Mouse (Mus musculus) embryonic facial prominence, embryonic 12.5 days (tissue): ENCODE measurements at regions not wholly inside any gene's neighbourhood (a gene's known extent, or its start where the extent isn't known, plus 50 kb on each side); places are given as distances from the start of the nearest gene placed in this dataset.
"Not testable (repeated sequence)": the region's sequence is repeated elsewhere in the genome, so short reads cannot be mapped to it uniquely, and the experiment has no call there.

Experiments
- ATAC-seq: fragments of 200-750 bp; cut with Nextera tagmentation; 2 replicates; pipeline ENCODE4 v1.8.0; 2017; ENCODE audit not compliant: insufficient number of reproducible peaks, insufficient read depth, low FRiP score, low TSS enrichment
- H3K27ac ChIP-seq: fragments of 300-500 bp; sonication (generic); 2 replicates; pipeline ENCODE4 v1.5.1; 2016; ENCODE audit warnings: mild to moderate bottlenecking
- H3K27me3 ChIP-seq: fragments of 300-500 bp; sonication (generic); 2 replicates; pipeline ENCODE4 v1.6.1; 2016; ENCODE audit warnings: mild to moderate bottlenecking, moderate library complexity
- H3K36me3 ChIP-seq: fragments of 300-500 bp; sonication (generic); 2 replicates; pipeline ENCODE4 v1.6.1; 2016; ENCODE audit warnings: mild to moderate bottlenecking
- H3K4me1 ChIP-seq: fragments of 300-500 bp; sonication (generic); 2 replicates; pipeline ENCODE4 v1.6.1; 2016
- H3K4me2 ChIP-seq: fragments of 300-500 bp; sonication (generic); replicated peaks from 2 replicates; pipeline ENCODE4 v1.6.1; 2016; ENCODE audit warnings: mild to moderate bottlenecking, moderate library complexity
- H3K4me3 ChIP-seq: fragments of 300-500 bp; sonication (generic); 2 replicates; pipeline ENCODE4 v1.5.1; 2016; ENCODE audit warnings: mild to moderate bottlenecking
- H3K9ac ChIP-seq: fragments of 300-500 bp; sonication (generic); 2 replicates; pipeline ENCODE4 v1.6.1; 2016; ENCODE audit warnings: mild to moderate bottlenecking, moderate library complexity
- H3K9me3 ChIP-seq: fragments of 300-500 bp; sonication (generic); 2 replicates; pipeline ENCODE4 v1.6.1; 2016; ENCODE audit warnings: mild to moderate bottlenecking, moderate library complexity
- WGBS: fragments of 180-500 bp; shearing (Covaris S2); methylation state at CpG from one replicate; pipeline ENCODE4 v1.1.7; 2016; 5-methylcytosine and 5-hydroxymethylcytosine counted together

DNA sequence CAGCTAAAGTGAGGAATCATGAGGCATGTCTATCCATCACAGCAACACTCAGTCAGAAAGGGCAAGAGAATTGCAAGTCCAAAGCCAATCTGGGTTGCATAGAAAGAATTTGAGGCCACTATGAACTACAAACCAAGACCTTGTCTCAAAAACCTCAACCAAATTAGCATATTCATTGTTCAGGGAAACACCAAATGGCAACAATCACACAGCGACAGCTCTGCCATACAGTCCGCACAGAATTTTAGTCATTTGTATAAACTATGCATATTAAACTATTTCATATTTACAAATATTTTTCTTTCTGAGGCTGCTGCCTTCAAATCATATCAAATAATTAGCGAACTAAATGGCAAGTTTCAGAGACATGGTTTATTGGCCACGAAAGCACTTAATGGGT, 709.6 kb downstream of the Efna5 start:
- H3K36me3 ChIP-seq = no peaks in the 10 kb centered on the region
- H3K4me3 ChIP-seq = no peak overlapping the region
- no peak for ATAC-seq
- 86% methylated on average over 4 of the region's 4 CpGs for WGBS
- H3K4me1 ChIP-seq = no peaks in the 10 kb centered on the region
- no peaks in the 10 kb centered on the region for H3K27me3 ChIP-seq
- H3K9me3 ChIP-seq = no peaks in the 10 kb centered on the region
- H3K4me2 ChIP-seq = no peak overlapping the region
- H3K9ac ChIP-seq = no peak overlapping the region
- H3K27ac ChIP-seq = no peak overlapping the region

GRCm38 (mm10) chr17:62161457-62161856, 719.7 kb downstream of the Efna5 start:
- Histone ChIP-seq H3K4me3 (no peak overlapping the region), H3K4me1 (no peaks in the 10 kb centered on the region), H3K36me3 (no peaks in the 10 kb centered on the region), H3K27ac (no peak overlapping the region), H3K9ac (no peak overlapping the region), H3K27me3 (no peaks in the 10 kb centered on the region), H3K4me2 (no peak overlapping the region), H3K9me3 (no peaks in the 10 kb centered on the region)
- 89% methylated on average over 1 of the region's 1 CpGs for WGBS
- ATAC-seq = no peak

DNA sequence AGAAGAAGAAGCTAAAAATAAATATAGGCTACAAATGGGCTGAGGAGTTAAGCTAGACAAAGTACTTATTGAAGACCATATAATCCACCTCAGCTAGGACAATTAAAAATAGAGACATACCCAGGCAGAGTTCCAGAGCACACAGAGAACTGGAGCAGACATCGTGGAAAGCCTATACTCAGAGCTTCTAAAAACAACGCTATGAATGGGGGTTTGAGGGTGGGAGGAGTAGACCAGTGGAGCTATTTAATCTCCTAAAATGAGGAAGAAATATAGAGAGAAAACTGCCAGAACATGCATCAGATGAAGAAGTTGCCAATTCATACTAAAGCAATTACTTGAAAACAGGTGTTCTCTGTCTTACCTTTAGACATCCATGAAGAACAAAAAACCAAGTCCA, 720.8 kb downstream of the Efna5 start:
- Histone ChIP-seq H3K4me3 (no peak overlapping the region), H3K4me1 (no peaks in the 10 kb centered on the region), H3K9me3 (no peaks in the 10 kb centered on the region), H3K27me3 (no peaks in the 10 kb centered on the region), H3K9ac (no peak overlapping the region), H3K4me2 (no peak overlapping the region), H3K36me3 (no peaks in the 10 kb centered on the region), H3K27ac (no peak overlapping the region)
- WGBS = 74% methylated on average over 2 of the region's 2 CpGs
- ATAC-seq = no peak

GRCm38 (mm10) chr17:62135050-62135449, 746.1 kb downstream of the Efna5 start:
- H3K4me3 ChIP-seq = no peak overlapping the region
- WGBS = 84% methylated on average over 3 of the region's 3 CpGs
- no peaks in the 10 kb centered on the region for H3K27me3 ChIP-seq
- no peak overlapping the region for H3K27ac ChIP-seq
- no peak for ATAC-seq
- H3K4me1 ChIP-seq = no peaks in the 10 kb centered on the region
- no peak overlapping the region for H3K9ac ChIP-seq
- no peaks in the 10 kb centered on the region for H3K36me3 ChIP-seq
- no peak overlapping the region for H3K4me2 ChIP-seq
- H3K9me3 ChIP-seq = no peaks in the 10 kb centered on the region

- not testable (repeated sequence) for H3K36me3 ChIP-seq, H3K4me2 ChIP-seq, H3K27me3 ChIP-seq, H3K4me1 ChIP-seq, H3K4me3 ChIP-seq, ATAC-seq, H3K9ac ChIP-seq, H3K27ac ChIP-seq, H3K9me3 ChIP-seq
- WGBS = 95% methylated on average over 3 of the region's 3 CpGs
These were observed 769.4 kb downstream of the Efna5 start for GRCm38 (mm10) chr17:62111703-62112102.

- Histone ChIP-seq H3K36me3 (no peaks in the 10 kb centered on the region), H3K27me3 (no peaks in the 10 kb centered on the region), H3K9me3 (no peaks in the 10 kb centered on the region), H3K9ac (no peak overlapping the region), H3K27ac (no peak overlapping the region), H3K4me2 (no peak overlapping the region), H3K4me1 (no peaks in the 10 kb centered on the region), H3K4me3 (no peak overlapping the region)
- no peak for ATAC-seq
These were observed 772.1 kb downstream of the Efna5 start for GRCm38 (mm10) chr17:62109052-62109451.

DNA sequence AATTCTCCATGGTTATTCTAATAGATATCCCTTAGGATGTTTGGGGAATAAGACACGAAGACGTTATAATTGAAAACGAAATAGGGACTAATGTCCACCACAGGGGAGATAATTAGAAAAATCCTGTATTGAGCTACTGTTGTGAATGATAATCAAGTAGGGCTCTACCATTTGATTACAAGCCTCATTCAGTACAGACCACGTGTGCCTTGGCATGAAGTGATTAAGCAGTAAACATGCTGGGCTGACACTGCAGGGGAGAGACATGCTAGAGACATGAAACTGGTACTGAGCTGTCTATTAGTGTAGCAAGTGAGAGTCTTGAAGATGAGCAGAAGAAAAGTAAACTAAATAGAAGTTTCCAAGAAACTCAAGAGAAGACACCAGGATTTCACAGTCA, 797.8 kb downstream of the Efna5 start:
- no peak for ATAC-seq
- H3K4me1 ChIP-seq = no peaks in the 10 kb centered on the region
- H3K27me3 ChIP-seq = no peaks in the 10 kb centered on the region
- 78% methylated on average over 4 of the region's 4 CpGs for WGBS
- H3K4me3 ChIP-seq = no peak overlapping the region
- no peak overlapping the region for H3K4me2 ChIP-seq
- H3K27ac ChIP-seq = no peak overlapping the region
- H3K9ac ChIP-seq = no peak overlapping the region
- no peaks in the 10 kb centered on the region for H3K36me3 ChIP-seq
- H3K9me3 ChIP-seq = no peaks in the 10 kb centered on the region

DNA sequence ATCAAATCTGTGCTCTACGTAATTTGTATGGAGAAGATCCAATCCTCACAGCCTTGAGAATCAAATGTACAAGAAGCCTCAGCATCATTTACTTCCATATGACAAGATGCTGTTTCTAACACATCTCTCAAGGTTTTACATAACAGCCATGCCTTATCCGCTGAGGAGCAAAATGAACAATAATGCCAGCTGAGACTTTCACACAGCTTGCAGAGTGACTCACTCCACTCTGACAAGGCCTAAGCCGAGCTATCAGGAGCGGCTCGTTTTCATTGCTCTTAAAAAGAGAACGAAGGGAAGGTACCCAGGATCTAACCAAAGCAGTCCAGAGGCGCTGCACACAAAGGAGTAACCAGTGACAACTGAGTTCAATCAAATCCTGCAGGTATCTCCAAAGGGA, 803.5 kb downstream of the Efna5 start:
- WGBS = 86% methylated on average over 7 of the region's 7 CpGs
- H3K27me3 ChIP-seq = no peaks in the 10 kb centered on the region
- no peaks in the 10 kb centered on the region for H3K36me3 ChIP-seq
- no peak overlapping the region for H3K4me3 ChIP-seq
- H3K9ac ChIP-seq = no peak overlapping the region
- ATAC-seq = no peak
- no peak overlapping the region for H3K27ac ChIP-seq
- no peaks in the 10 kb centered on the region for H3K9me3 ChIP-seq
- no peaks in the 10 kb centered on the region for H3K4me1 ChIP-seq
- no peak overlapping the region for H3K4me2 ChIP-seq

DNA sequence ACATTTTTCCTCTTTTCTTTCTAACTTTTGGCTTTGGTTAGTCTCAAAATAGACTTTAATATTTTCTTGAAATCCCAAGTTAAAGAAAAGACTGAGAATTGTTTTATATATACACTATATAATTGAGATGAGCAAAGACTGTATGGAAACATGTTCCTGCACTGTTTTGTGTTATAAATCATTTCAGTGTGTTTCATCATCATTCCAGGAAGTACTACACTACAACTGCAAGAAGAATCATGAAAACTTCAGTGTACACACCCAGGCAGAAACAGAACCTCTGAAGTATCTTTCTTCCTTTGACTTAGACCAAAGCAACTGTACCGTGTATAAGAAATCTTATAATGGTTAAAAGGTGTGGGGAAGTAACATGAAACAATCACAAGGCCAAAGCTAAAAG, 816.2 kb downstream of the Efna5 start:
- Histone ChIP-seq H3K36me3 (no peaks in the 10 kb centered on the region), H3K9ac (no peak overlapping the region), H3K27me3 (no peaks in the 10 kb centered on the region), H3K4me1 (no peaks in the 10 kb centered on the region), H3K4me3 (no peak overlapping the region), H3K4me2 (no peak overlapping the region), H3K27ac (no peak overlapping the region), H3K9me3 (no peaks in the 10 kb centered on the region)
- no peak for ATAC-seq
- 42% methylated on average over 1 of the region's 1 CpGs for WGBS

GRCm38 (mm10) chr17:62058016-62058415, 823.1 kb downstream of the Efna5 start:
- ATAC-seq = no peak
- no peaks in the 10 kb centered on the region for H3K9me3 ChIP-seq
- H3K4me3 ChIP-seq = no peak overlapping the region
- no peaks in the 10 kb centered on the region for H3K4me1 ChIP-seq
- no peak overlapping the region for H3K27ac ChIP-seq
- H3K36me3 ChIP-seq = no peaks in the 10 kb centered on the region
- H3K27me3 ChIP-seq = no peaks in the 10 kb centered on the region
- no peak overlapping the region for H3K4me2 ChIP-seq
- WGBS = 54% methylated on average over 3 of the region's 3 CpGs
- H3K9ac ChIP-seq = no peak overlapping the region

GRCm38 (mm10) chr17:62054801-62055200, 826.3 kb downstream of the Efna5 start:
- WGBS = 66% methylated on average over 6 of the region's 6 CpGs
- Histone ChIP-seq H3K9me3 (no peaks in the 10 kb centered on the region), H3K27me3 (no peaks in the 10 kb centered on the region), H3K9ac (no peak overlapping the region), H3K4me2 (no peak overlapping the region), H3K4me1 (no peaks in the 10 kb centered on the region), H3K4me3 (no peak overlapping the region), H3K27ac (no peak overlapping the region), H3K36me3 (no peaks in the 10 kb centered on the region)
- ATAC-seq = no peak

GRCm38 (mm10) chr17:62048989-62049388, 832.1 kb downstream of the Efna5 start:
- Histone ChIP-seq H3K4me3 (no peak overlapping the region), H3K9ac (no peak overlapping the region), H3K4me1 (no peaks in the 10 kb centered on the region), H3K4me2 (no peak overlapping the region), H3K27me3 (no peaks in the 10 kb centered on the region), H3K9me3 (no peaks in the 10 kb centered on the region), H3K27ac (no peak overlapping the region), H3K36me3 (no peaks in the 10 kb centered on the region)
- no peak for ATAC-seq
- WGBS = 79% methylated on average over 3 of the region's 3 CpGs

- no peak for ATAC-seq
- 75% methylated on average over 1 of the region's 1 CpGs for WGBS
- H3K4me2 ChIP-seq = no peak overlapping the region
- H3K36me3 ChIP-seq = no peaks in the 10 kb centered on the region
- no peak overlapping the region for H3K27ac ChIP-seq
- no peak overlapping the region for H3K4me3 ChIP-seq
- H3K27me3 ChIP-seq = no peaks in the 10 kb centered on the region
- no peaks in the 10 kb centered on the region for H3K9me3 ChIP-seq
- no peaks in the 10 kb centered on the region for H3K4me1 ChIP-seq
- no peak overlapping the region for H3K9ac ChIP-seq
These were observed 850.5 kb downstream of the Efna5 start for GRCm38 (mm10) chr17:62030614-62031013.
